Mouse (Mus musculus) CH12F3 (cell line): ENCODE measurements around the gene Rasgrp2.

Experiments
- in situ Hi-C: fragments of 300-500 bp; cut with MboI; formaldehyde crosslinking; loops from 2 replicates; pipeline ENCODE4 v1.14.3; 2020; ENCODE audit warnings: low sequenced_read_pairs

The Rasgrp2 gene

GRCm38 (mm10) chr19:6407109-6407508 lies 8.0 kb downstream of the Rasgrp2 start:
- in situ Hi-C loops: no loop called here

DNA sequence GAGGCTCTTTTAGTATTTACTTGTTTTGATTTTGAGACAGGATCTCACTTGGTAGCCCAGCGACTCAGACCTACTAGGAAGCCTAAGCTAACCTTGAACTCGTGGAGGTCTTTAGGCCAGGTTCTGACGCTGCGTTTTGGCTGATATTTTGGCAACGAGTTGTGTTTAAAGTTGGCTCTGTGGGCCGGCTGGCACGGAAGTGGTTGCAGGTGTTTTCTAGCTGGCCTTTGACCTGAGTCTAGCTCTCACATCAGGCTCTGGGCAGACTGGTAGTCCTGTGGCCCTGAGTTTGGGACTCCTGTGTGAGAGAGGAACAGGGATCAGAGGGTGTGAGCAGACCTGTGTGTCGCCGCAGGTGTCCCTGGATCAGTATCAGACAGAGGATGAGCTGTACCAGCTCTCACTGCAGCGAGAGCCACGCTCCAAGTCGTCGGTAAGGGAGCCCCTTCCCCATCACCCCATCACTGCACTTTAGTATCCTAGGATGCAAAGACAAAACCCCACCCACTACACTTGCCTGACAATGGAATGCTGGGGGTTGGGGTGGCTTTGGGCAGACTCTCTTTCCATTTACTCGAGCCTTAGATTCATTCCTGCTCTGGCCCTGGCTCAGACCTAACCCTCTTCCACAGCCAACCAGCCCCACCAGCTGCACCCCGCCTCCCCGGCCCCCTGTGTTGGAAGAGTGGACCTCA lies 8.8 kb downstream of the Rasgrp2 start:
- in situ Hi-C loops: no loop called here

GRCm38 (mm10) chr19:6408749-6409148 lies 9.6 kb downstream of the Rasgrp2 start:
- in situ Hi-C loops: no loop called here

- in situ Hi-C loops: no loop called here
Measured at GRCm38 (mm10) chr19:6409176-6409575, 10.0 kb downstream of the Rasgrp2 start.

GRCm38 (mm10) chr19:6409936-6410335 lies 10.8 kb downstream of the Rasgrp2 start:
- in situ Hi-C loops: no loop called here

- in situ Hi-C loops: no loop called here
Measured at GRCm38 (mm10) chr19:6412798-6413197, 13.7 kb downstream of the Rasgrp2 start.

DNA sequence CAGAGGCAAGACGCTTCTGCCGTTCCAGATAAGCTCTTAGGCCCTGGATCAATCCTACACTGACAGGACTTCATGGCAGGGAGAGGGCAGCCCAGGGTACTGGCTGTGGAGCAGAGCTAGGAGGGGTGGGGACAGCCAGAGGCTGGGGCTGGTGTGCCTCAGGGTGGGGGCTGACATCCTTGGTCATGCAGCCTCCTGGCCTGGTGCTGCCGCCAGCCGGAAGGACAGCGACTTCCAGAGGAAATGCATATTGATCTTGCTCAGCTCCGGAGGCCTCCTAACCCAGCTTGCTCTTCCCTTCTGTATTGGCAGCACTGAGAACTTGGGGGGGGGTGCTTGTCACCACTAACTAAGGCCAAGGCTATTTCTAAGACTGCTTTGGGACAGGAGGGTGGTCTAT lies 16.3 kb downstream of the Rasgrp2 start:
- in situ Hi-C loops: no loop called here

DNA sequence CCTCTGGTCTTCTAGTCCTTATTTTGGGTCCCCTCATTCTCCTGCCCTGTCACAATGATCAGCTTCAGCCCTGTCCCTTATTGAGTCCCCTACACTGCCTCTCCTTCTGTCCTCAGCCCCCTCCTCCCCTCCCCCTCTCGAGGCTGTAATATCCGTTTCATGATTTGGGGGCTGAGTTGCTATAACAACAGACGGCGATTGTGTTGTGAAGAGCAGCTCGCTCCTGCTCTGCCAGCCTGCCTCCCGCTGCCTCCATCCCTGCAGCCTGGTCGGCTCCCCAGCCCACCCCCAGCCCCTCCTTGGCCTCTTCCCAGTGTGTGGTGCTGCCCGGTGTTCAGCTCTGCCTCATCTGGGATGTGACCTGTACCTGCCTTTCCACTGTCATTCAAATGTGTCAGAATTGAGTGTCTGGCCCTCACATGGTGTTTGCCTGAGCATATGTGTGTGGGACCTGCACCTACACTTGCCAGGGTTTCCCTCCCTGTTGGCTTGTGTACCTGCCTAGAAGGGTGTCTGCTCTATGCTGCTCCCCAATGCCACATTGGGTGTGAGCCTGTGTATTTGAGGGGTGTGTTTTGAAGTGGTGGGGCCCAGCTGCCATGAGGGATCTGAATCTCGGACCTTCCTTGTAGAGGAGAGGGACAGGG lies 17.1 kb downstream of the Rasgrp2 start:
- in situ Hi-C loops: no loop called here

GRCm38 (mm10) chr19:6416894-6417761 lies 18.0 kb downstream of the Rasgrp2 start:
- in situ Hi-C loops: no loop called here

- in situ Hi-C loops: no loop called here
Measured at GRCm38 (mm10) chr19:6418233-6418879, 19.2 kb downstream of the Rasgrp2 start, which contains the start of gene Nrxn2. Nrxn2 (plus strand) TSS chr19:6418731.

- in situ Hi-C loops: no loop called here
Measured at GRCm38 (mm10) chr19:6418984-6419692, 20.0 kb downstream of the Rasgrp2 start.

DNA sequence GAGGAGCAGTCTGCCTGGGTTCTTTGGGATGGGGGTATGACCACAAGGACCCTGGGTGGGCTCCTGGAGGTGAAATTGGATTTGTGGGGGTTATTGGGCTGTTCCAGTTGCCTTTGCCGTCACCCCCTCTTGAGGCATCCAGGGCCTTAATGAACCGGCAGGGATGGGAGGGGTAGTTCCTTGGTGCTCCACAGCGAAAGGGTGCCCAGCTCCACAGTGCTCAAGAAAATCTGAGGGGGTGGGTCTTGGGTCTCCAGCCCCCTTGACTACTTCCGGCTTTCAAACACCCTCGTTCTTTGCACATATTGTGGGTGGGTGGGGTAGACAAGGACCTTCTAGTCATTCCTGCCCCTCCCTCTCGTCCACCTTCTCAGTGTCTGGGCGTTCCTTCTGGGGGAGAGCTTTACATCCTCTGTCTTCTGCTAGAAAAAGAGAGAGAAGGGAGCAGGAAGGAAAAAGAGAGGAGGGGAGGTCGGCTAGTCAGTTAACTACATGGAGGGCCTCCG lies 20.7 kb downstream of the Rasgrp2 start:
- in situ Hi-C loops: no loop called here

- in situ Hi-C loops: no loop called here
Measured at GRCm38 (mm10) chr19:6420481-6421210, 21.5 kb downstream of the Rasgrp2 start.

- in situ Hi-C loops: no loop called here
Measured at GRCm38 (mm10) chr19:6421211-6421590, 22.1 kb downstream of the Rasgrp2 start.

DNA sequence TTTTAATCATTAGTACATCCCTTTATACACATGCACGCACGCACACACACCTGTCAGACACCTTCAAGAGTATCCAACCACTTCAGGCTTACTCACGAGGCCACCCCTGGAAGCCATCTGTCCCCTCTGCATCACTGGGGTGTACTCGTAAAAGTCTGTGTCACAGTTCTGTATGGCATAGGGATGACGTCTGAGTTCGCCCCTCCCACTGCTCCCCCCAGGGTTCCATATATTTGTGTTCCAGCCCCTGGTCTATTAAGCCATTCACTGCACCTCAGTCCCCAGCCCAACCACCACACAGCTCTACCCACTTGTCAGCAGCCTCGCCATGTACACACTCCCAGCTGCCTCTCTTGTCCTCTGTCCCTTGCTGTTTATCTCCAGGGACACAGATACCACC lies 22.9 kb downstream of the Rasgrp2 start:
- in situ Hi-C loops: no loop called here

GRCm38 (mm10) chr19:6423241-6423640 lies 24.1 kb downstream of the Rasgrp2 start:
- in situ Hi-C loops: no loop called here

DNA sequence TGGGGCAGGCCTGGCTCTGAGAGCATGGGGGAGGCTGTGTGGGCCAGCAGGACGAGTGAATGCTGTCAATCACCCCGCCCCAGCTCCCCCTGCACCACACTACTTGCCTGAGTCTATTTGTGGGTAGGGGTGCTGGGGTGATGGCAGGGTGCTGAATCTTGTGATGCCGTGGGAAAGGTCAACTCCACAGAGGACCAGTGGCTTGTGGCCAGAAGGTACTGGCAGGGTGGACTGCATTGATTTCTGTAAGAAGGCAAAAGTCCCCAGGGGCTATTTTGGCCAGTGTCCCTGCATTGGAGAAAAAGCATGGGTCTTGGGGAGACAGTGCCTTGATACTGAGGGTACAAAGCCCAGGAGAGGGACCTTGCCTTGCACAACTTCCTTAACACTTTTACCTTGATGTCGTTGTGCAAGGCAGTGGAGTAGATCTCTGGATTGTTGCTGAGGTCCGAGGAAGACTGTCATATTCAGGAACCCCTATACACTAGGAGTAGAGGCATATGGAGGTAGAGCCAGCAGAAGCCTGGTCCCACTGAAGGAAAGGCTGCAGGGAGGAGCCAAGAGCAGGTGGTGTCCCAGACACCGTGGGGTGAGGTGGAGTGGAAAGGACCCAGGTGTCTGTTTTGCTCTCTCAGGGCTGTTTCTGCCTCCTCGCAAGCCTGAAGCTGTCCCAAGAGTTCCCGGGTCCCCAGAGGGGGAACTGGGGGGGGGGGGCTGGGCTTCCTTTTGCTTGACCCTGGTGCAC lies 25.2 kb downstream of the Rasgrp2 start:
- in situ Hi-C loops: no loop called here

GRCm38 (mm10) chr19:6425595-6425994 lies 26.5 kb downstream of the Rasgrp2 start:
- in situ Hi-C loops: no loop called here
